Mouse (Mus musculus) C2C12 (cell line): ENCODE measurements at regions not wholly inside any gene's neighbourhood (a gene's known extent, or its start where the extent isn't known, plus 50 kb on each side); places are given as distances from the start of the nearest gene placed in this dataset.

ENCODE experiments used
- CEBPB ChIP-seq: IDR thresholded peaks from one replicate; pipeline ENCODE4 v1.6.1; 2011; ENCODE audit warnings: low read depth, mild to moderate bottlenecking, control low read depth, moderate library complexity
- CTCF ChIP-seq: IDR thresholded peaks from one replicate; pipeline ENCODE4 v1.5.1; 2011; ENCODE audit not compliant: control insufficient read depth, insufficient read depth, insufficient read length
- MAX ChIP-seq: IDR thresholded peaks from one replicate; pipeline ENCODE4 v1.6.1; 2011; ENCODE audit warnings: mild to moderate bottlenecking, control low read depth
- MYOD1 ChIP-seq: IDR thresholded peaks from one replicate; pipeline ENCODE4 v1.6.1; 2011; ENCODE audit warnings: low read depth; ENCODE audit not compliant: control insufficient read depth, insufficient read length
- MYOG ChIP-seq: IDR thresholded peaks from one replicate; pipeline ENCODE4 v1.6.1; 2011; ENCODE audit not compliant: control insufficient read depth, insufficient read length; ENCODE audit errors: extremely low read depth
- USF1 ChIP-seq: IDR thresholded peaks from one replicate; pipeline ENCODE4 v1.6.1; 2011; ENCODE audit warnings: low read depth, mild to moderate bottlenecking, control low read depth, moderate library complexity

DNA sequence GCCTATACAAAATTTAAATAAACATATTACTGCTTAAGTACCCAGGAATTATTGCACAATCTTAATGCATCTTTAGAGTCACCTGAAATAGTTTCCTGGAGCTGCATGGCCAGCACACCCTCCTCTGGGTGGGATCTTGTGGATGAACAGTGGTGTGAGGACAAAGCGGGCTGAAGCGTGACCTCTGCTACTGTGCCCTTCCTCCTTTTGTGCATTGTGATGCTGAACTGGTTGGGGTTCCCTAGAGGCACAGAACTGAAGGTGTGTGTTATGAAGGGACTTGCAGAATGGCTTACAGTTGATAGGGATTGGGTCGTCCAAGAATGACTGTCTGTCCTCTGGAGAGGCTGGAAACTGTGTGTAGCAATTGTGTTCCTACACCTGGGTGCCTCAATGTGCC, 547.7 kb downstream of the Dok5 start:
- no peak for TF ChIP-seq CTCF
- no peak for TF ChIP-seq MAX
- TF ChIP-seq MYOG: no peak
- no peak for TF ChIP-seq USF1
- TF ChIP-seq CEBPB: no peak
- no peak for TF ChIP-seq MYOD1
